Mouse (Mus musculus) 416B (cell line): ENCODE results near the gene Timm29.

ENCODE experiments used
- DNase-seq: peaks from one replicate; pipeline ENCODE4 v3.0.0; 2011; ENCODE audit warnings: low read depth

Timm29 gene

GRCm38 (mm10) chr9:21616232-21616781 lies 23.8 kb downstream of the Timm29 start:
- peak; percentile 90 for DNase-seq

DNA sequence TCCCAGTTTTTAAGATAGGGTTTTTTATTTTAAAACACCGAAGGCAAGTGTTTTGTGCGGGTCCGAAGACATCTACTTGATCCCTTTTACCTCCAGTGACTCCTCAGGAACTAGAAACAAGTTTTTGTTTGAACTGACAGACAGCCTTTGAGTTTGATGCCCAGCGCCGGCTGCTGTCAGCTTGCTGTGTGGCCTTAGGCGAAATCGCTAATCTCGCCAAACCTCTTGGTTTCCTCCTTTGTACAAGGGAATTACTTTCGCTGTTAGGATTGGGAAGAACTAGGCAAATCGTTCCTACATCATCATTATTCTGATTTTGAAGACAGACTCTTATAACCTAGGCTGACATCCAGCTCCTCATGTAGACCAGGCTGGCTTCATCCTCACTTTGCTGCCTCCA lies 24.5 kb downstream of the Timm29 start:
- DNase-seq = peak; percentile 43

- DNase-seq = peak; percentile 32
Observed at GRCm38 (mm10) chr9:21620229-21620628, 27.7 kb downstream of the Timm29 start.

- no peak for DNase-seq
Observed at GRCm38 (mm10) chr9:21622676-21623075, 30.2 kb downstream of the Timm29 start.

GRCm38 (mm10) chr9:21625342-21626339 lies 33.1 kb downstream of the Timm29 start:
- DNase-seq = no peak

- peak; percentile 39 for DNase-seq
Observed at GRCm38 (mm10) chr9:21626571-21626970, 34.0 kb downstream of the Timm29 start.

GRCm38 (mm10) chr9:21627145-21627795 lies 34.7 kb downstream of the Timm29 start:
- no peak for DNase-seq

GRCm38 (mm10) chr9:21630673-21631072 lies 38.2 kb downstream of the Timm29 start:
- peak; percentile 83 for DNase-seq

GRCm38 (mm10) chr9:21633106-21633505 lies 40.6 kb downstream of the Timm29 start:
- DNase-seq = no peak

- no peak for DNase-seq
Observed at GRCm38 (mm10) chr9:21635639-21636038, 43.1 kb downstream of the Timm29 start.

GRCm38 (mm10) chr9:21639031-21639430 lies 46.5 kb downstream of the Timm29 start:
- DNase-seq = no peak
